Mouse (Mus musculus) T-cell, adult 2 months (primary cell): ENCODE measurements around the gene 3110082J24Rik.
"Not testable (repeated sequence)": the region's sequence is repeated elsewhere in the genome, so short reads cannot be mapped to it uniquely, and the experiment has no call there.

Experiments used
- DNase-seq: peaks from one replicate; pipeline ENCODE4 v3.0.0; 2022; ENCODE audit warnings: low spot score

3110082J24Rik gene

DNA sequence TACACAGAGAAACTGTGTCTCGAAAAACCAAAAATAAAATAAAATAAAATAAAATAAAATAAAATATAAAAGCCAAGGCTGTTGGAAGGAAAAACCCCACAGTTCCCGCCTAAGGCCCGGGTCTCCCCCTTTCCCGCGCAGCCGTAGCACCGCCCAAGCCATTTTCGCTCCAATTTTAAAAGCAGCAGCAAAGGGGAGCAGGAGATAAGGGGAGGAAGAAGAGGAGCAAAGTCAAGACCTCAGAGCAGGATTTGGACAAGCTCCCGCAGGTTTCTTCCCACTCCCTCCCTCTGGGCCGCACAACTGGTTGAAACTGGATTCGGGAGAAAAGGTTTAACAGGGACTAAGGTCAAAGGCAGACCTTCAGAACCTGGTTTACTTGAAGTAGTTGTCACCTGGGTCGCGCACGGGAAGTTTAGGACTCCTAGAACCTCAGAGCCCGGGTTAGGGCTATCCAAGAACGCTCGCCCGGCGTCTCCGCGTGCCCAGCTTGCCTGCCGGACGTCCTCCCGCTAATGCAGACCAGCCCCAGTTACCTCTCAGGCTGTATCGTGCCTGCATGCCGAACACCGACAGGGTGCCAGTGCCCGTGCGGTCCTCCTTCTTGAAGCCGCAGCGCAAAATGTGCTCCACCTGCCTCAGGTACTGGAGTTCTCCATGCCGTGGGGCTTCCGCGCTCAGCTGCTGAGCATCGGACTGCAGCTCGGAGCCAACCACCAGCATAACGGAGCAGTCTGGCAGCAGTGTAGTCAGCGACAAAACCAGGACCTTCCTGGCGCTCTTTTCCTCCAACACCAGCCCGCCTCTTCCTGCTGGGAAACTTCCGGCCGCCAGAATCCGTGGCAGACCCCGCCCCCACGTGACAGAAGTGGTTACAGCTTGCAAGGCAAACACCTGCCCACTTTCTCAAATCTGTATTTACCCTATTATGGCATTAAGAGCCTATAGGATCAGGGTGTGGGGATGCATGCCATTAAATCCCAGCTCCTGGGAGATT, 32.8 kb downstream of the 3110082J24Rik start, which contains the start of gene Tyms:
Gene Tyms (minus strand): TSS at position 793 of the 997 bp plus-strand sequence.
- DNase-seq, result peak; percentile 63

DNA sequence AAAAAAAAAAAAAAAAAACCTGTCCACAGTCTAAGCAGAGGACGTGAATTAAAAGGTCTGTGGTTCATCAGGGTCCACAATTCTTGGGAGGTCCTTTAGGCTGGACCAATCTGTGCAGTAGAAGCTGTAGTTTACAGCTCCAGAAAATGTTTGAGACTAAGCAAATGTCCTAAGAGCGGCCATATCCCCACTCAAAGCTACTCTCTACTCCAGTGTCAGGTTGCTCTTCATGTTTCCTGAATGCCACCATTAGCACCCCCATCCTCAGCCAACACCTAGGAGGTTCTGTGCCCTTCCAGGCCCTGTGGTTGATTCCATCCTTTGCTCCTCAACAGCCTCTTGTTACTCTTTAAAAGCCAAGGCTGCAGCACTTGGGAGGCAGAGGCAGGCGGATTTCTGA, 33.5 kb downstream of the 3110082J24Rik start:
- no peak for DNase-seq

DNA sequence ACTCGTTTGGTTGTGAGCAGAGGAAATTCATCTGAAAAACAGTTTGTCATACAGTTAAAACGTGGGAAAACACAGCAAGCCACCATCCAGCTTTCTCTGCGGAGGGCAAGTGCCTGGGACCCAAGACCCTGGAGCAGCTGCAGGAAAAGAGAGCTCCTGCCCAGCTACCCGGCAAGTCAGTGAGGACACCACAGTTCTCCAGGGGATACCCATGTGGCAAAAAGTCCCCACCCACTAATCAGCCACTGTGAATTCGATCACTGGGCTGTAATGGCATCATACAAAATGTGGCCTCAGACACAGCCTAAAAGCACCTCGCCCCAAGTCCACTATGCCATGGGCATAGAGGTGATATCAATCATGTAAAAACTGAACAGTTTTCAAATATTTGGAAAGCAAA, 34.2 kb downstream of the 3110082J24Rik start:
- DNase-seq, result no peak

DNA sequence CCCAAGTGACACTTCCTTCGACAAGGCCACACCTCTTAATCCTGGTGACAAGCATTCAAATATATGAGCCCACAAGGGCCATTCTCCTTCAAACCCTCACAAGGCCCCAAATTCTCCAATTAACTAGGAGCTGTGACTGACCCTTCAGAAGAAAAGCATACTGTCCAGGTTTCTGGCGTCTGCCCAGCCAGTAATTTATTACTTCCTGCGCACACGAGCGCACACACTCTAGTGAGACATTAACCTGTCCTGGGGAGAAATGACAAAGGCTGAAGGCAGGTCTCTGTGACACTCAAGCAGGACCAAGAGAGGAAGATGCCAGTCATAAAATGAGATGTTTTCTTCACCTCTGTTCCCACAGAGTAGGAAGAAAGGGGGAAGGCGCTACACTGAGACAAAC, 38.2 kb downstream of the 3110082J24Rik start:
- no peak for DNase-seq

DNA sequence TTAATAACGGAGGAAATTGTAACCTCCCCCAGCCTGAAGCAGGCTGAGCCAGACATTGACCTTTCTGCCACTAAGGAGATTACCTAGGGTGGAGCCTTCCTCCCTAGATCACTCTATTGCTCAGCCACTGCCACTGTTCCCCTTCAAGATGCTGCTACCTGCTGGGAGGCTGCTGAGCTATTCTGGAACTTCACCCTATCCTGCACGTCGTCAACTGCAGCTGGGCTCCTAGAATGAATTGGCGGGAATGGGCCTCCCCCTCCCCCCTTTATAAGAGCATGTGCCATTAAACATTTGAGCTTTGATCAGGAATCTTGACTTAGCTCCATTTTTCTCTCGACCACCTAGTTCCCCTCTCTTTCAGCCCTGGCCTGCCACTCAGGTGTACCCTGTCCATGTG, 46.3 kb downstream of the 3110082J24Rik start:
- DNase-seq, result not testable (repeated sequence)

DNA sequence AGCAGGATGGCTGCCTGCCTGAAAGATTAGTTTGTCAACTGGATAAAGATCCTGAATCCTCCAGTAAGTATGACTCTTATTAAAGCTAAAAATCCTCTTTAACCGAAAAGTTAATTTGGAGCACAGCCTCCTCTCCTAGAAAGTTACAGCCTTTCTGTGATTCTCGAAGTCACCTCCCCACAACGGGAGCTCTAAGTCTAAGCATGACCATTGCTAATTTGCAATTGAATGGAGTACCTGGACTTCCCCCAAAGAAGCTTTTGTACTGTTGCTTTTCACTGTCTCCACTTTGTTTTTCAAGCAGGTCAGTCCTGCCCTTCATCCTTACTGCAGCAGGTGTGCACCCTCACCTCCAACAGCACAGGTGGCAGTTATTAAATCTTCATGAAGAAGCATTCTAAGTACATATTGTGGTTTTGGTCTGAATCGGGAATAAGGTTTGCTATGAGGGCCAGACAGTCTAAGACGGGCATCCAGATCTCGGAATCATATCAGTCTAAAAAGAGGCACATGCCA, 47.6 kb downstream of the 3110082J24Rik start:
- no peak for DNase-seq
